Mouse (Mus musculus) cortical plate, adult 2 months (tissue): Measurements from ENCODE around the gene Fras1. TPM values are rescaled to one million over a fixed set of nuclear protein-coding genes. Genes with fewer than 3 reads are reported as not detected.

Experiments used
- H3K27ac ChIP-seq: fragments of 200-500 bp; 2 replicates; pipeline ENCODE4 v1.5.1; 2012; ENCODE audit warnings: low read length, control low read depth, inconsistent platforms; ENCODE audit not compliant: insufficient read depth
- H3K4me1 ChIP-seq: fragments of 200-500 bp; 2 replicates; pipeline ENCODE4 v1.6.1; 2011; ENCODE audit warnings: low read length; ENCODE audit not compliant: control insufficient read depth, insufficient read depth
- H3K4me3 ChIP-seq: fragments of 200-500 bp; 2 replicates; pipeline ENCODE4 v1.5.1; 2011; ENCODE audit warnings: mild to moderate bottlenecking, low read length, control low read depth; ENCODE audit not compliant: insufficient read depth
- CTCF ChIP-seq: fragments of 200-500 bp; IDR thresholded peaks from 2 replicates; pipeline ENCODE4 v1.5.1; 2011; ENCODE audit warnings: mild to moderate bottlenecking, control low read depth, low read length; ENCODE audit not compliant: insufficient read depth; ENCODE audit errors: extremely low read depth
- POLR2A ChIP-seq: fragments of 200-500 bp; IDR thresholded peaks from 2 replicates; pipeline ENCODE4 v1.6.1; 2011; ENCODE audit warnings: mild to moderate bottlenecking, low read length, control low read depth; ENCODE audit not compliant: insufficient read depth; ENCODE audit errors: extremely low read depth
- polyA plus RNA-seq: library from polyadenylated mRNA; depleted of rRNA; stranded (reverse); fragments of >200 nt; gene quantifications from 2 replicates; pipeline ENCODE4 v1.2.3, GENCODE M21; 2012

Fras1 gene
- polyA plus RNA-seq, 1 experiment = 6.0 TPM

GRCm38 (mm10) chr5:96437870-96438269 lies 64.1 kb downstream of the Fras1 start:
- TF ChIP-seq POLR2A (no peak), CTCF (no peak)

GRCm38 (mm10) chr5:96439811-96440210 lies 66.1 kb downstream of the Fras1 start:
- Histone ChIP-seq H3K4me1 (no peaks in the 10 kb centered on the region; the same call in 1 of the 2 replicates), H3K27ac (no peak overlapping the region), H3K4me3 (no peak overlapping the region)
- TF ChIP-seq POLR2A = no peak
- TF ChIP-seq CTCF = no peak

More at GRCm38 (mm10) chr5:96437870-96438269, 64.1 kb downstream of the Fras1 start:
- Histone ChIP-seq H3K27ac (no peak overlapping the region), H3K4me3 (no peak overlapping the region), H3K4me1 (no peaks in the 10 kb centered on the region; the same call in 1 of the 2 replicates)

GRCm38 (mm10) chr5:96447460-96447859 lies 73.7 kb downstream of the Fras1 start:
- Histone ChIP-seq H3K4me3 (no peak overlapping the region), H3K4me1 (no peaks in the 10 kb centered on the region), H3K27ac (no peak overlapping the region)
- TF ChIP-seq POLR2A (no peak), CTCF (no peak)

- Histone ChIP-seq H3K4me3 (no peak overlapping the region), H3K4me1 (peaks cover 4% of the 10 kb centered on the region), H3K27ac (no peak overlapping the region)
- TF ChIP-seq POLR2A = no peak
- TF ChIP-seq CTCF = no peak
Measured at GRCm38 (mm10) chr5:96452027-96452426, 78.3 kb downstream of the Fras1 start.

GRCm38 (mm10) chr5:96453386-96453785 lies 79.6 kb downstream of the Fras1 start:
- no peak overlapping the region for H3K4me3 ChIP-seq
- no peak overlapping the region for H3K27ac ChIP-seq
- peaks cover 10% of the 10 kb centered on the region for H3K4me1 ChIP-seq
- TF ChIP-seq POLR2A (no peak), CTCF (no peak)

- Histone ChIP-seq H3K27ac (no peak overlapping the region), H3K4me3 (no peak overlapping the region), H3K4me1 (peaks cover 10% of the 10 kb centered on the region)
- TF ChIP-seq CTCF (no peak), POLR2A (no peak)
Measured at GRCm38 (mm10) chr5:96454422-96454821, 80.7 kb downstream of the Fras1 start.

GRCm38 (mm10) chr5:96455241-96455640 lies 81.5 kb downstream of the Fras1 start:
- no peak overlapping the region for H3K4me3 ChIP-seq
- no peak for TF ChIP-seq CTCF
- TF ChIP-seq POLR2A = no peak
- H3K27ac ChIP-seq = no peak overlapping the region

GRCm38 (mm10) chr5:96457436-96457958 lies 83.7 kb downstream of the Fras1 start:
- no peak for TF ChIP-seq CTCF
- TF ChIP-seq POLR2A = no peak
- peak overlapping the region; percentile 72 for H3K27ac ChIP-seq
- no peak overlapping the region for H3K4me3 ChIP-seq
- H3K4me1 ChIP-seq = peaks cover 10% of the 10 kb centered on the region

More at GRCm38 (mm10) chr5:96455241-96455640, 81.5 kb downstream of the Fras1 start:
- H3K4me1 ChIP-seq = peaks cover 10% of the 10 kb centered on the region

- no peak overlapping the region for H3K27ac ChIP-seq
- H3K4me1 ChIP-seq = peaks cover 10% of the 10 kb centered on the region
- H3K4me3 ChIP-seq = no peak overlapping the region
- TF ChIP-seq CTCF (no peak), POLR2A (no peak)
Measured at GRCm38 (mm10) chr5:96459605-96460004, 85.8 kb downstream of the Fras1 start.

GRCm38 (mm10) chr5:96462197-96462596 lies 88.4 kb downstream of the Fras1 start:
- Histone ChIP-seq H3K4me3 (no peak overlapping the region), H3K27ac (no peak overlapping the region), H3K4me1 (peaks cover 6% of the 10 kb centered on the region; the same call in 1 of the 2 replicates)
- TF ChIP-seq CTCF = no peak
- TF ChIP-seq POLR2A = no peak
